Mouse (Mus musculus) hindbrain, embryonic 13.5 days (tissue): ENCODE results near the gene Ccng2. TPM values are rescaled to one million over a fixed set of nuclear protein-coding genes. Genes with fewer than 3 reads are reported as not detected.
A peak's percentile ranks its signal among the peaks of the same experiment; 100 is the strongest.

Experiments
- ATAC-seq: fragments of 200-750 bp; cut with Nextera tagmentation; 2 replicates; pipeline ENCODE4 v1.8.0; 2017; ENCODE audit warnings: moderate TSS enrichment; ENCODE audit not compliant: low FRiP score
- H3K27ac ChIP-seq: fragments of 300-500 bp; sonication (generic); 2 replicates; pipeline ENCODE4 v1.5.1; 2015; ENCODE audit warnings: inconsistent platforms, mild to moderate bottlenecking, moderate library complexity
- H3K27me3 ChIP-seq: fragments of 300-500 bp; sonication (generic); 2 replicates; pipeline ENCODE4 v1.6.1; 2015; ENCODE audit warnings: mild to moderate bottlenecking, inconsistent platforms
- H3K36me3 ChIP-seq: fragments of 300-500 bp; sonication (generic); 2 replicates; pipeline ENCODE4 v1.6.1; 2015; ENCODE audit warnings: mild to moderate bottlenecking, inconsistent platforms
- H3K4me1 ChIP-seq: fragments of 300-500 bp; sonication (generic); replicated peaks from 2 replicates; pipeline ENCODE4 v1.6.1; 2015; ENCODE audit warnings: inconsistent platforms
- H3K4me2 ChIP-seq: fragments of 300-500 bp; sonication (generic); 2 replicates; pipeline ENCODE4 v1.6.1; 2015; ENCODE audit warnings: inconsistent platforms, mild to moderate bottlenecking, moderate library complexity
- H3K4me3 ChIP-seq: fragments of 300-500 bp; sonication (generic); 2 replicates; pipeline ENCODE4 v1.5.1; 2015; ENCODE audit warnings: mild to moderate bottlenecking, inconsistent platforms
- H3K9ac ChIP-seq: fragments of 300-500 bp; sonication (generic); 2 replicates; pipeline ENCODE4 v1.6.1; 2015; ENCODE audit warnings: mild to moderate bottlenecking, inconsistent platforms
- H3K9me3 ChIP-seq: fragments of 300-500 bp; sonication (generic); 2 replicates; pipeline ENCODE4 v1.6.1; 2016; ENCODE audit warnings: inconsistent platforms
- WGBS: fragments of 180-500 bp; shearing (Covaris S2); methylation state at CpG from one replicate; pipeline ENCODE4 v1.1.7; 2015; 5-methylcytosine and 5-hydroxymethylcytosine counted together
- polyA plus RNA-seq: library from polyadenylated mRNA; unstranded; fragments of >200 nt; fragmentation: Nextera tagmentation; extraction: Ambion mirVana; gene quantifications from 2 replicates; pipeline ENCODE4 v1.2.1, GENCODE M21; 2015

Gene Ccng2
- polyA plus RNA-seq, result 109 and 119 TPM in 2 replicates

GRCm38 (mm10) chr5:93266883-93267704 lies at the start of gene Ccng2:
Ccng2 (plus strand) TSS chr5:93267257.
- Histone ChIP-seq H3K4me1 (peaks cover 27% of the 10 kb centered on the region), H3K36me3 (peaks cover 17% of the 10 kb centered on the region), H3K4me3 (peak within 1 kb of the TSS; percentile 96), H3K27ac (peak within 1 kb of the TSS; percentile 98), H3K4me2 (peak within 1 kb of the TSS; percentile 68), H3K9ac (peak within 1 kb of the TSS; percentile 98), H3K27me3 (no peaks in the 10 kb centered on the region), H3K9me3 (no peaks in the 10 kb centered on the region)
- WGBS, result under 1% methylated on average over 54 of the region's 54 CpGs
- peak; percentile 95 for ATAC-seq

- Histone ChIP-seq H3K9me3 (peaks cover 5% of the 10 kb centered on the region; the same call in 1 of the 2 replicates), H3K4me3 (no peak overlapping the region), H3K27ac (no peak overlapping the region), H3K4me2 (no peak overlapping the region), H3K27me3 (no peaks in the 10 kb centered on the region), H3K36me3 (no peaks in the 10 kb centered on the region), H3K9ac (no peak overlapping the region), H3K4me1 (no peaks in the 10 kb centered on the region)
- WGBS, result 94% methylated on average over 3 of the region's 3 CpGs
- no peak for ATAC-seq
Observed at GRCm38 (mm10) chr5:93218375-93218774, 48.7 kb upstream of the Ccng2 start.

DNA sequence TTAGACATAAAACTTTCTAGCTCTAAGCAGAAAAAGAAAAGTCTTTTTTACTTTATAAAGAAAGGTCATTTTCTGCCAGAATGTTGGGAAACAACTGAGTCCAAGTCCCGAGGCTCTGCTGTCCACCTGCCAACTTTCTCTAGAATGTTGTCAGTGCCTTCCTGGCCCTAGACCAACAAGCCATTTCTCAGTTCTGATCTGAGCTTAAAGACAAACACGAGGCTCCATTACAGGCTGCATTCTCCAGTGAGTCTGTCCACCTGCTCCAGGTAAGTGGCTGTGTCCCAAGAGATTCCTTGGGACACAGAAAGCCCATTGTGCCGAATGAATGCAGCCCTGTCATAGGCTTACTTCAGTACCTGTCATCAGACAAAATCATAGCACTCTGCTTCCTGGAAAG lies 45.4 kb upstream of the Ccng2 start:
- Histone ChIP-seq H3K4me1 (no peaks in the 10 kb centered on the region), H3K4me3 (no peak overlapping the region), H3K27me3 (no peaks in the 10 kb centered on the region), H3K9me3 (peaks cover 2% of the 10 kb centered on the region; the same call in 1 of the 2 replicates), H3K36me3 (no peaks in the 10 kb centered on the region), H3K27ac (no peak overlapping the region), H3K9ac (no peak overlapping the region), H3K4me2 (no peak overlapping the region)
- 68% methylated on average over 3 of the region's 3 CpGs for WGBS
- no peak for ATAC-seq

DNA sequence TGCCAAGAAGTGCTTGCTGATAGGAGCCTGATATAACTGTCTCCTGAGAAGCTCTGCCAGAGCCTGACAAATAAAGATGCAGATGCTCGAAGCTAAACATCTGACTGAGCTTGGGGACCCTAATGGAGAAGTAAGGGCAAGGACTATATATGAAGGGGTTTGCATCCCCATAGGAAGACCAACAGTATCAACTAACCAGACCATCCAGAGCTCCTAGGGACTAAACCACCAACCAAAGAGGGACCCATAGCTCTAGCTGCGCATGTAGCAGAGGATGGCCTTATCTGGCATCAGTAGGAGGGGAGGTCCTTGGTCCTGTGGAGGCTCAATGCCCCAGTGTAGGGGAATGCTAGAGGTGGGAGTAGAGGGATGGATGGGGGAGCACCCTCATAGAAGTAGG lies 42.5 kb upstream of the Ccng2 start:
- Histone ChIP-seq H3K9ac (no peak overlapping the region), H3K27ac (no peak overlapping the region), H3K27me3 (no peaks in the 10 kb centered on the region), H3K9me3 (no peaks in the 10 kb centered on the region), H3K4me2 (no peak overlapping the region), H3K36me3 (no peaks in the 10 kb centered on the region), H3K4me1 (no peaks in the 10 kb centered on the region), H3K4me3 (no peak overlapping the region)
- whole genome bisulfite sequencing, result 88% methylated on average over 2 of the region's 2 CpGs
- no peak for ATAC-seq

DNA sequence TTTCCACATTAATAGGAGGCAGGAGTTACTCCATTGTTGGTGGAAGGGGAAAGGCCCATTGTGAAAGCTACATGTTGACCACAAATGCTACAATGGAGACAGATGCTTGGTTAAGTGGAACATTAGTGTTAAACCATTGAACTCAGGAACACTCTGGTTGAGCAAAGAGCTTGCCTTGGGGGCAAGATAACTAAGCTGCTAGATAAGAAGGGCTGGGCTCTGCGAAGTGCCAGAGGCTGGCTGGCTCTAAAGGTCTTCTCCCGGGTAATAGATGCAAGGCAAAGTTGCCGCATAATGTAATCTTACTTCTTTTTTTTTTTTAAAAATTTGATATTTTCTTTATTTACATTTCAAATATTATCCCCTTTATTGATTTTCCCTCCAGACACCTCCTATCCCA lies 39.9 kb upstream of the Ccng2 start:
- H3K9me3 ChIP-seq, result no peaks in the 10 kb centered on the region

GRCm38 (mm10) chr5:93229527-93229926 lies 37.5 kb upstream of the Ccng2 start:
- 88% methylated on average over 2 of the region's 2 CpGs for WGBS
- no peak overlapping the region for H3K27ac ChIP-seq
- H3K4me3 ChIP-seq, result no peak overlapping the region
- no peaks in the 10 kb centered on the region for H3K9me3 ChIP-seq
- no peaks in the 10 kb centered on the region for H3K27me3 ChIP-seq
- no peak overlapping the region for H3K9ac ChIP-seq
- no peaks in the 10 kb centered on the region for H3K4me1 ChIP-seq
- no peaks in the 10 kb centered on the region for H3K36me3 ChIP-seq
- no peak for ATAC-seq
- no peak overlapping the region for H3K4me2 ChIP-seq

More for the DNA sequence above, 39.9 kb upstream of the Ccng2 start:
- no peak for ATAC-seq
- WGBS, result 94% methylated on average over 3 of the region's 3 CpGs
- H3K27ac ChIP-seq, result no peak overlapping the region
- H3K36me3 ChIP-seq, result no peaks in the 10 kb centered on the region
- H3K4me2 ChIP-seq, result no peak overlapping the region
- no peaks in the 10 kb centered on the region for H3K27me3 ChIP-seq
- H3K4me3 ChIP-seq, result no peak overlapping the region
- no peak overlapping the region for H3K9ac ChIP-seq
- no peaks in the 10 kb centered on the region for H3K4me1 ChIP-seq

DNA sequence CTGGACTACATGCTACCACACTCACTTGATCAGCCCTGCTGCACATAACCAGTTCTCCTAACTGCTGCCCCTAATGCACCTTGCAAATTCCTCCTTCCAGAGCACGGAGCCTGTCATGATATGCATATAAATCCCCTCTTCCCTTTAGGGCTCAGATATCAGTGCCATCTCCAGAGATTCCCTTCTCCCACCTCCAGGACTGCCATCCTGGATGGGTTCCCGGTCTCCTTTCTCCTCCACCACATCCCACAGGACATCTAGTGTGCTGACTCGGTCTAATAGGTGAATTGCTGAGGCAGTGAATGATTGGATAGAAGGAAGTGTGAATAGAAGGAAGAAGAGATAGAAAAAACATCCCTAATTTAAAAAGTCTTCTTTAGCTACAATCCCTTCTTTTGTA lies 35.3 kb upstream of the Ccng2 start:
- Histone ChIP-seq H3K9me3 (no peaks in the 10 kb centered on the region), H3K36me3 (no peaks in the 10 kb centered on the region), H3K4me2 (no peak overlapping the region), H3K27ac (no peak overlapping the region), H3K9ac (no peak overlapping the region), H3K4me3 (no peak overlapping the region), H3K4me1 (no peaks in the 10 kb centered on the region), H3K27me3 (no peaks in the 10 kb centered on the region)
- ATAC-seq, result no peak
- WGBS, result 73% methylated on average over 3 of the region's 3 CpGs

DNA sequence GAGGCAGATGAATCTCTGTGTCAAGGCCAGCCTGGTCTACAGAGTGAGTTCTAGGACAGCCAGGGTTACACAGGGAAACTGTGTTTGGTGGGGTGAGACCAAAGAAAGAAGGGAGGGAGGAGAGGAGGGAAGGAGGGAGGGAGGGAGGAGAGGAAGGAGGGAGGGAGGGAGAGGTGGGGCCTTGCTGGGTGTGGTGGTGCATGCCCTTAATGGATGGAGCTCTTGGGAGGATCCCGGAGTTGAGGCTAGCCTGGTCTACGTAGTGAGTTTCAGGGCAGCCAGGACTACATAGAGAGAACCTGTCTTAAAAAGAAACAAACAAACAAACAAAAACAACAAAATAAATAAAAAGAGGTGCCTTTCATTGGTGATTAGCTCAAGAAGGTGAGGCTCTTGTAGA lies 34.2 kb upstream of the Ccng2 start:
- Histone ChIP-seq H3K36me3 (no peaks in the 10 kb centered on the region), H3K27ac (no peak overlapping the region), H3K9me3 (no peaks in the 10 kb centered on the region), H3K4me1 (no peaks in the 10 kb centered on the region), H3K9ac (no peak overlapping the region), H3K4me3 (no peak overlapping the region), H3K27me3 (no peaks in the 10 kb centered on the region), H3K4me2 (no peak overlapping the region)
- WGBS, result 89% methylated on average over 2 of the region's 2 CpGs
- ATAC-seq, result no peak

DNA sequence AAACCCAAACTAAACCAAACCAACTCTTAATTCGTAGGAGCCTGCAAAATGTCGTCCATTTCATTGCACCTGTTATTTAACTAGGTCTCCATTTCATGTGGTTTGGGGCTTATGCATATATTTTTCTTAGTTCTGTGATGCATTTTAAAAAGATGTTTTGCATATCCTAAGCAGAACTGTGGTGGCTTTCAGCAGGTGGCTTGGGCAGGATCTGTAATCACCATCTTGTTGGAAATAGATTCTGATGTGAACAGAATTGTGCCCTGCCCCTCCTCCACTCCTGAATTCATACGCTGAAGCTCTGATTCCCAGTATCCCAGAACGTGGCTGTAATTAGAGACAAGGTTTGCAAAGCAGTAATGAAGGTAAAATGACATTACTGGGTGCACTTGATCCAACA lies 32.9 kb upstream of the Ccng2 start:
- Histone ChIP-seq H3K4me1 (no peaks in the 10 kb centered on the region), H3K36me3 (no peaks in the 10 kb centered on the region), H3K9ac (no peak overlapping the region), H3K9me3 (no peaks in the 10 kb centered on the region), H3K4me2 (no peak overlapping the region), H3K27me3 (no peaks in the 10 kb centered on the region), H3K27ac (no peak overlapping the region), H3K4me3 (no peak overlapping the region)
- ATAC-seq, result no peak
- WGBS, result 70% methylated on average over 4 of the region's 4 CpGs

- Histone ChIP-seq H3K4me1 (no peaks in the 10 kb centered on the region), H3K27me3 (no peaks in the 10 kb centered on the region), H3K4me2 (no peak overlapping the region), H3K9ac (no peak overlapping the region), H3K27ac (no peak overlapping the region), H3K9me3 (no peaks in the 10 kb centered on the region), H3K36me3 (no peaks in the 10 kb centered on the region), H3K4me3 (no peak overlapping the region)
- ATAC-seq, result no peak
- 82% methylated on average over 2 of the region's 2 CpGs for WGBS
Observed at GRCm38 (mm10) chr5:93234605-93235004, 32.5 kb upstream of the Ccng2 start.

- no peak for ATAC-seq
- 72% methylated on average over 3 of the region's 3 CpGs for WGBS
- H3K36me3 ChIP-seq, result no peaks in the 10 kb centered on the region
- no peak overlapping the region for H3K27ac ChIP-seq
- H3K9me3 ChIP-seq, result no peaks in the 10 kb centered on the region
- no peak overlapping the region for H3K4me2 ChIP-seq
- no peak overlapping the region for H3K9ac ChIP-seq
- no peaks in the 10 kb centered on the region for H3K27me3 ChIP-seq
- no peaks in the 10 kb centered on the region for H3K4me1 ChIP-seq
- no peak overlapping the region for H3K4me3 ChIP-seq
Observed at GRCm38 (mm10) chr5:93235888-93236287, 31.2 kb upstream of the Ccng2 start.

DNA sequence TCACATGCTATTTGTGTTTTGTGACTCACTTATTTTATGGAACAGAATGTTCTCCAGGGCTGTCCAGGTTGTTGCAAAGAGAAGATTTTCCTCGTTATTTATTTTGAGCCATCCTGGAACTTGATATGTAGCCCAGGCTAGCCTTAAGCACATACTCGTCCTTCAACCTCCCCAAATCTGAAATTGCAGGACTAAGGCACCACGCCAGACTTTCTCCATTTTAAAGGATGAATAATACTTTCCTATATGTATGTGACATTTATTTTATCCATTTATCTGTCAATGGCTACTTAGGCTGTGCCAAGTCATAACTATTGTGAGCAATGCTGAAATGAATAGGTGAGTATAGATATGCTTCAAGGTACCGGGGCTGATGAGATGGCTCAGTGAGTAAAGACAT lies 30.5 kb upstream of the Ccng2 start:
- Histone ChIP-seq H3K27me3 (no peaks in the 10 kb centered on the region), H3K9me3 (no peaks in the 10 kb centered on the region), H3K36me3 (no peaks in the 10 kb centered on the region), H3K9ac (no peak overlapping the region), H3K27ac (no peak overlapping the region), H3K4me2 (no peak overlapping the region), H3K4me3 (no peak overlapping the region), H3K4me1 (no peaks in the 10 kb centered on the region)
- ATAC-seq, result no peak
- WGBS, result 87% methylated on average over 4 of the region's 4 CpGs
